Mouse (Mus musculus) adrenal gland, postnatal 14 days (tissue): ENCODE data around the gene Gna14. TPM values are rescaled to one million over a fixed set of nuclear protein-coding genes. Genes with fewer than 3 reads are reported as not detected.
A peak's percentile ranks its signal among the peaks of the same experiment; 100 is the strongest.

Experiments
- DNase-seq: peaks from one replicate; pipeline ENCODE4 v3.0.0; 2021; ENCODE audit warnings: mixed read lengths
- long read RNA-seq, 2 experiments: library from polyadenylated mRNA; stranded (forward); transcript quantifications; one replicate each; pipeline ENCODE4 v2.0.0; 2021
- total RNA-seq: library from RNA; stranded (reverse); gene quantifications from 2 replicates; pipeline ENCODE4 v1.2.3, GENCODE M21; 2021

The Gna14 gene
- total RNA-seq, result 49.5 and 50.5 TPM in 2 replicates
- long read RNA-seq, experiment 1, transcript Gna14-201 (7 exons, 3,290 nt), result major isoform, 46 of 55 reads
- long read RNA-seq, experiment 1, partial matches to known transcripts, result 8 of 55 reads
- long read RNA-seq, experiment 1, other reads (novel, unspliced or antisense), result 1 of 55 reads
- long read RNA-seq, experiment 2, transcript Gna14-201 (7 exons, 3,290 nt), result major isoform, 43 of 54 reads
- long read RNA-seq, experiment 2, partial matches to known transcripts, result 10 of 54 reads
- long read RNA-seq, experiment 2, other reads (novel, unspliced or antisense), result 0 of 54 reads

DNA sequence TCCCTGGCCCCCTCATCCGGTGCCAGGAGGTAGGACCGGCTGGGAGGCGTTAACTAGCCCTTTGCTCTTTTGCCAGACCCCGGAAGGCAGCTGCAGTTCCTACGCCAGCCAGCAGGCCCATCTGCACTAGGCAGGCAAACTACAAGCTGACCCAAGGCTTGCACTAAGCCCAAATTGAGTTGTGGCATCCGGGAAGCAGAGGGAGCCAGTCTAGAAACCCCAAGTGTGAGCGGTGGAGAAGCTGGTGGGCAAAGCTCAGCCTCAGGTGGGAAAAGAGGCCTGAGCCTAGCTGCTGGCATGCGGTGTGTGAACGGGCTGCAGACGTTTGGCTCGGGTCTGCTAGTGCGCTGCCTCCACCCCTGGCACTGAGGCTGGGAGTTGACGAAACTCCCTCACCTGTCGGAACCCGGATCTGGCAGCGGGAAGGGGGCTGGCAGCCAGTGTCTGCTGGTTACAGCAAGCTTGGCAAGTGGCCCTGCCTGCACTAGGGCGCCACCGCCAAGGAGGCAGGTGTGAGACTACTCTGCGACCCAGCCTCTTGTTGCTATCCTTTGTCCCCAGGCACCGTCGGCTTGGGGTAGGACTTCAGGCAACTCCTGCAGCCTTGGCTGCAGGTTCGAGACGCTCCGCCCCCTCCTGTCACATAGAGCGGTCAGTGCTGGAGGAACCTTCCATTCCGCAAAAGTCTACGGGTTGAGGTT is at the start of gene Gna14:
TSS of gene Gna14 (plus strand) at position 232 of the 701 bp plus-strand sequence.
- peak; percentile 88 for DNase-seq

DNA sequence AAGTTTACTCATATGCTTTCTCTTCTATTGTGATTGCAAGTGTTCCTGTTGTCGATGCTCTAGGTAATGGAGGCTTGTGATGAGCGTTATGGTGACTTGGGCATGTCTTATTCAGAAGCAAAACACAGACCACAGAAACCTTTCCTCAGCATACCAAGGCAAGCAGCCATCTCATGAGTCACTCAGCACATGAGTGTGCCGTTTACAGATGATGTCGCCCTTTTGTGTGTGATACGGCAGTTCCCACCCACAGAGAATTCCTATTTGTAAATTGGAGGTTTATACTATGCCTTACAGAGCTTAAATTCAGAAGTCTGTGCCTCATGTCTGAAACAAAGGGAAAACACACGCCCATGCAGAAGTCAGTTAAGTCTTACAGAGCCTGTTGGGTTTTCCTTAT is 49.0 kb upstream of the Gna14 start:
- peak; percentile 43 for DNase-seq

DNA sequence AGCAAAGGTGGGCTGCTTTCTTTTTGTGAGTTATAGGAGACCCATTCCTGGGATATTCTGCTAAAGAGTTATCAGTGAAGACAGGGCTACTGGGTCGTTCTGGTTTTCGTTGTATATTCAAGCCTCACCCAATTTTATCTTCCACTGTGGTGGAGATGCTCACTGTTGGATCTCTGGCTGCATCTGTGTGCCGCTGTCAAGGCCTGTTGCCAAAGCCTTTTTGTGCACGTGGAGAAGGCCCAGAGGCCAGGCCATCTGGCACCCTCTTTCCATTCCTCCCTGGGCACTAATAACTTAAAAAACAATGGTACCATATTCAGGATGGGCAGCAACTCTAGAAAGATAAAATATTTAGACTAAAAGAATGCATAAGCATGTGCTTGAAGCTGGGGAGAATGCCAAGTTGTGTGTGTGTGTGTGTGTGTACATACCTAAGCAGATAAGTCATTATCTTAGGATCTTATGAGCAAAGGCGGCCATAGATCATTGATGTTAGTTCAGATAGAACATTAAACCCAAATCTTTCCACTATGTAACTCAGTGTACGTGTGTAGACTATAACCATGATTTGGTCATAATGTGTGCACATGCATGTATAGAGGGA is 45.3 kb upstream of the Gna14 start:
- DNase-seq, result no peak

DNA sequence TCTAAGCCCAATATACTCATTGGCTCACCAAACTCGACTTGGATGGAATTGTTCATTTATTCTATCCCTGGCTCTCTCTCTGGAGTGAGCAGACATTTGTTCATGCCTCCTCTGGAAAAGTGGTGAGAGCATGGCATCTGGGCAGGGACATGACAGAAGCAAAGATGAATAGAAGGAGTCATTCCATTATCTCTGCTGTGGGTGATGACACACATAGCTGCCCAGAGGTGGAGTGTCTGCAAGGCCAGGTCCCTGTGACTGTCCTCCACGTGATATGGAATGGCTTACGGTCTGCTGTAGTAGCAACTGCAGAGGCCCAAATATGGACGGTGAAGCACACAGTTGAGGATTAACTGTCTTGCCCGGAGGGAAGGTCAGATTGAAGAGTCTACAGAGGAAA is 41.2 kb upstream of the Gna14 start:
- peak; percentile 54 for DNase-seq

DNA sequence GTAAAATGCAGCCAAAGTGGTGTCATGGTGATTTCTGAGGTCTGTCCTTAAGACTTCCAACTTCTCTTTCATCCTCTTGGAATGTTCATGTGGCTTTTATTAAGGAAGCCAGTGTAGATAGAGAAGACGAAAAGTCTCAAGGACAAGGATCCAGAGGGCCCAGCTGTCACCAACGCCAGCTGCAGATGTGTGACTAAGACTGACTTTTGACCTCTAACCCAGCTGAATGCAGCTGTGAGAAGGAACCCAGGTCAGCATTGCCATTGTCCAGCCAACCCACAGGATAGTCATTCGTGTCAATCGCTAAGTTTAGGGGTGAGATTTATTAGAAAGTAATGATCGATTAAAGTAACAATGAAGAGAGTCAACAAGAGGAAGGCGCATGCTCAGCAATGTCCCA is 32.5 kb upstream of the Gna14 start:
- no peak for DNase-seq

DNA sequence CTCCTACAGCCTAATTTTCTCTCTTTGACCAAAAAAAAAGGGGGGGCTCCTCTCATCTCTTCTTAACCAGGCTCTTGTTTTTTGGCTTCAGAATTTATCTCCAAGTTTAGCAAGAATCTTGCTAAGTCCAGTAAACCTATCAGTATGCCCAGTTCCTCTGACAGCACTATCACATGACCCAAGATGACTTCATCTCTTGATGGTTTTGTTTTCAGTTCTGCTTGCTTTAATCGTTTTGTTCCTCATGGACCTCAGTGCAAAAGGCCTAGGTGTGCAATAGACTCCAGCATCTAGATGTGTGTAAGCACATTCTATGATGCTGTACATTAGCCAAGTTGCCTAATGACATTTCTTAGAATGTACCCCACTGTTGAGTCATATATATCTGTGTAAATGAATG is 27.8 kb upstream of the Gna14 start:
- DNase-seq, result no peak

DNA sequence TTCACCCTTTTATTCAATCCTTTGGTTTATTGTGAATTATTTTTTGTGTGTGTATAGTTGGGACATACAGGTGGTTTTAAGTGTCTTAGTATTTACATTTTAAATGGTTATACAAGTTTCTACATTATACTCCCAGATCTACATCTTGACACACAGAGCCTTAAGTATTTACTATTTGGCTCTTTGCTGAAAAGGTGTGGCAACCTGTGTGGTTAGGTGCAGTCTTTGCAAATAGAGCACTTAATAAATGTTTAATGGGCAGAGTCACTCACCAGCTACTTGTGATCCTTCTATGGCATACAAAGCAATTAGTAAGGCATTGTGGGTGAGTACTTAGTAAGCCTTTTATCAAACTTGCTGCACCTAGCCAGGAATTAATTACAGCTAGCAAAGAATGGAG is 24.3 kb upstream of the Gna14 start:
- DNase-seq, result no peak

DNA sequence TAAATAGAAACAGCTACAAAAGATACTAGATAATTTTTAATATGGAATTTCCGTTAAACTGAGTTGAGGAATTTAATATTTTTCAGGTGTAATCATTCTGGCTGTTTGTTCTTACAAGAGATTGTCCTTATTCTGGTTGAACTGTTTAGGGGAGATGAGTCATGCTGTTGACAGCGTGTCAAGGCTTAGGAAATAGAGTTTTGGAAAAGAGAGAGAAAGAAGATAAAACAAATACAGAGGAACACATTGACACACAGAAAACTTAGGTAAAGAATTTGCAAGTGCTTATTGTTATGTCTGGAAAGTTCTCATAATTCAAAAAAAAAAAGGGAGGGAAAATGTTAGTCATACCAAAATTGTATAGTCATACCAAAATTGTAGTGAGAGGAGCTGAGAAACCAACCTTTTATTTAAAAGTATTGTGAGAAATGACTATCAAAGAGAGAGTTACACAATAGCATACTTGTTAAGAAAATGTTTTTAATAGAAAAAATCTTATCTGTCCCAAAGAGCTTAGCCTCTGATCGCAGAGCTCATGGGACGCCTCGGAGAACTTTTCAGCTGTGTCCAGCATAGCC is 17.4 kb upstream of the Gna14 start:
- DNase-seq, result no peak

DNA sequence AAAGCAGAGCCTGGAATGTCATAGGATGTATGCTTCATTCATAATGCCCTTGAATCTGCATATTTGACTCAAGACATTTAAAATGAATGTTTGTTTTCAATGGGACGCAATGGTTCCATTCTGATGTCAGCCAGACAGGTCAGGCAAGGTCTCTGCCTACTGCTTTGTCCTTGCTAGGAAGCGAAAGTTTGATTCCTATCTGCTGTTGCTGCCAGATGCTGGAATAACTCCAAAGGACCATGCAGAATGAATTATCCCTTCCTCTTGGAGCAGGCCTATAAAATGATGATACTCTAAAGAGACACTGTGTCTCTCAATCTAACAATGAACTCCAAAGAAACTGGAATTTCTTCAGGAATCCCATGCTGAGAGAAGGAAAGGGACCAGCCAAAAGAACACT is 10.0 kb upstream of the Gna14 start:
- DNase-seq, result peak; percentile 68

DNA sequence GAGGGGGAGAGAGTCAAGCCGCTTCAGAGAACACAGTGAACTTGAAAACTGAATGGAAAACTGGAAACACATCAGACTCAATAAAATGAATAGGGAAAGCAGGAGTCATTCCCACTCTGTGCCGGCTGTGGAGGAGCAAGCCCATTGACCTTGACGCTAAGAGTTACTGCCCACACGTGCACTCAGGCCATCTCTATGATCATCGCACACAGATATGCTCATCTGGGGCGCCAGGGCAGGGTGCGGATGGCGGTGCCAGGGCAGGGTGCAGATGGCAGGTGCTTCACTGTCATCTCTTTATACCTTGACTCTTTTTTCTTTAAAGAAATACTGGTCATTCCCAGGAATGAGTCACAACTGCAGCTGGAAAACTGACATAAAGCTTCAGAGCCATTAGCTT is 4.2 kb upstream of the Gna14 start:
- peak; percentile 29 for DNase-seq

DNA sequence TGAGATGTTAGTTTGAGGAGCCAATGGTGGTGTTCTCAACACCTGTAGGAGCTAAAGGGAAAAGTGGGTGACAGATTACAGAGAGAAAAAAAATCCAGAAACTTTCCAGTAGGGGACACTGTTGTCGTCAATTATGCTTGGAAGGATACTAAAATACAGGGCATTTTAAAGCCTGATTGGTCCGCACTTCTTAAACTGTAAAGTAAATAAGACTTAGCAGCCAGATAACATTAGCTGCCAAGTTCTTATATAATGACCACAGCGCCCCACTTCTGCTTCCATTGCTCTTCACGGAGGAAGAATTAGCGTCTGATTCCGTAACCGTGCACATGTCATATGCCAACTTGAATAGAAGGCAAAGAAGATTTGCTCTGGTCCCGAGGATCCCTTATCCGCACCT is 683 bp upstream of the Gna14 start:
- DNase-seq, result no peak

DNA sequence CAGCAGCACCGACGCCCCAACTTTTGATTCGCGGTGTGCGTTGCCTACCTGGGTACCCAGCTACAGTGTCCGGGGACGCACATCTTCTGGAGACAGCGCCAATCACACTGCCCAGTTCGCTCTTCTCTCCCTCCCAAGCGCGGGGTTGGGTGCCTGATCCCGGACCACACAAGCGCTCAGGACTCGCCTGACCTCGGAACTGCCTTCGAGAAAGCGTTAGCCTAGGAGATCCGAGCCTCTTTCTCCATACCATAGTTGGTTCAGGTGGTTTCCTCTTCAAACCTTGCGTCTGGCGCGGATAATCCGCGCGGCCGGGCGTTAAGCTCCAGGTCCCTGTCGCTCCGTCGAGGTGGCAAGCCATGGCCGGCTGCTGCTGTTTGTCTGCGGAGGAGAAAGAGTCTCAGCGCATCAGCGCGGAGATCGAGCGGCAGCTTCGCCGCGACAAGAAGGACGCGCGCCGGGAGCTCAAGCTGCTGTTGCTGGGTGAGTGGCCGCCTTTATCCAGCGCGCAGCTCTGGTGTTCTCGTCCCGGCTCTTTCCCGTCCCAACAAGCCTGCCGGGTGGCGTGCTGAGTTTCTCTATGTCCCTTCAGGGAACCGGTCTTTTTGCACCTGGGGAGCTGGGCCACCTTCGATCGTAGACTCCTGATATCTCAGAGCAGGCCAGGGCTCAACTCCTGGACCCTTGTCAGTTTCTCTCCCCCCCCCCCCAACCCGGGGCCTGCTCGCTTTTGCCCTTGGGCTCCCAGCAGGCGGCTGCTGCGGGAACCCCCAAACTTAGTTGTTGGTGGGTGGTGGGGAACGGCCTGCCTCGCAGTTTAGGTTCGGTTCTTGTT is 990 bp downstream of the Gna14 start:
- peak; percentile 56 for DNase-seq

DNA sequence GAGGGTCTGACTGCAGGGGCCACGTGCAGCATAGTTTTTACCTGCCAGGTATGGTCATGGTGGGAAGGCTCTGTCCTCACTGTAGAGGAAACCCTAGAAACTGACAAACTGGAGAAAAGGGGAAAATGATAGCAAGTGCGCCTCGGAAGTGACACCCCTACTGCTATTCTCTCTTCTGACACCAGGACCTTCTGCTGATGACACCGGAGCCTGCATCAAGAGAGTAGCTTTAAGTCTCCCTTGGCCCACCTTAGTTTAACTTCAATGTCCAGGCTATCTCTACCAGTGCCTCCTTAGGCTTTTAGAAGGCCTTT is 1.6 kb downstream of the Gna14 start:
- DNase-seq, result no peak

DNA sequence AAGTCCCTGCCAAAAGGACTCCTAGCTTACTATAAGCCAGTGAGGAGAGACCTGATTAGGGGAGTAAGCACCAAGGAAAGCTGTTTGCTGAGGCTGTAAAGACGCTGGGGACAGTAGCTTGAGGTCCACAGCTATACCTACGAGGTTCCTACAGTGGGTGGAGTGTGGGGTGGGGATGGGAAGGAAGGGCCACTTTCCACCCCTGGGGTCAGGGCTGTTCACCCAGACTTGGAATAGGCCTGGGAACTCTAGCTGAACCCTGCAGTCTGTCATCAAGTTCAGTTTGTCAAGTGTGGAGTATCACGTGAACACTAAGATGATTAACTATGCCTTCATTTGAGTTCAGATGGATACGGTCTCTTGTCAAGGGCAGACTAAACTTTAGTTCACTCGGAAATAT is 2.3 kb downstream of the Gna14 start:
- DNase-seq, result no peak

DNA sequence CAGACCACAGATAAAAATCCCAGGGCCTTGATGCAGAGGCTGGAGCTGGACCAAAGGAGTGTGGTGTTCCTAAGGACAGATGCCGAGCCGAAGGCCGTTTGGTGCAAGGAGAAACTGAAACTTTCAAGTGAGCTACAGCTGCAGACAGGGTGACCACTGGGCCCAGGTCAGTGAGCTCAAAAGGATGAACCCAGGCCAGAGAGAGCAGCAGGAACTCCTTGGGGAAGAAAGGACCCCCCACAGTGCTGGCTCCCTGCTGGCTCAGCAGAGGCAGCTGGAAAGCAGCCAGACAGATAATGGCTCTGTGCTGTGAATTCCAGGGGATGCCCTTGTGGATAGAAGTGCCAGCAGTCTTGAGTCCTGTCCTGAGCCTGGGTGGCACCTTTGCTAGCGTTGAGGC is 3.7 kb downstream of the Gna14 start:
- peak; percentile 74 for DNase-seq

DNA sequence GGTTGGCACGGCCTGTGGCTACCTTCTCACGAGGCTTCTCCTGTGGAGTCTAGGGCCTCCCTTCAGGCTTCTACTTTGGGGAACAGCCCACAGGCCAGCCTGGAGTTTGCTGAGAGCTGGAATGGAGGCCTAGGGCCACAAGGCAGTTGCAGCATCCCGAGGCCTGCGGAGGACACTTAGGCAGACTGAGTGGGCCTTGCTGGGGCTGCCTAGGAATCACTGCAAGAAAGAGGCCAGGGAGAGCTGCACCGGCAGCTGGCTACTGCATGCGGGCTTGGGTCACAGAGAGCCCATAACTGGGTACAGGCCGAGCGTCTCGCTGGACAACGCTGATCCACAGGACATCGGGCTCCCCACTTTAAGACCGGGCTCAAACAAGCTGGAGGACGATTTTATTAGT is 4.3 kb downstream of the Gna14 start:
- no peak for DNase-seq

DNA sequence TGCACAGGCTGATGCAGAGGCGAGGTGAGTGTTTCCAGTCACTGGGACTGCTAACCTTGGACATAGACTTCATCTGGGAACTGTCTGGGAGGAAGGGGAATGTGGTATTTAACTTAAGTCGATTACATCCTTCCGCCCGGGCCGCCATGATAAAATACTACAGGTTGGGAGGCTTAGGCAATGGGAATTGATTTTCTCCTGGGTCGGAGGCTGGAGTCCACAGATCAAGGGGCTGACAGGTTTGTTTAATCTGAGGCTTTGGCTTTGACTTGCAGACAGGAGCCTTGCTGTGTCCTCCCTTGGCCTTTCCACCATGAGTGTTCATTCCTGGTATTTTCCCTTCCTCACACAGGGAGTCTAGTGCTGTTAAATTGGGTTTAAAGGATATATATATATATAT is 5.8 kb downstream of the Gna14 start:
- no peak for DNase-seq

DNA sequence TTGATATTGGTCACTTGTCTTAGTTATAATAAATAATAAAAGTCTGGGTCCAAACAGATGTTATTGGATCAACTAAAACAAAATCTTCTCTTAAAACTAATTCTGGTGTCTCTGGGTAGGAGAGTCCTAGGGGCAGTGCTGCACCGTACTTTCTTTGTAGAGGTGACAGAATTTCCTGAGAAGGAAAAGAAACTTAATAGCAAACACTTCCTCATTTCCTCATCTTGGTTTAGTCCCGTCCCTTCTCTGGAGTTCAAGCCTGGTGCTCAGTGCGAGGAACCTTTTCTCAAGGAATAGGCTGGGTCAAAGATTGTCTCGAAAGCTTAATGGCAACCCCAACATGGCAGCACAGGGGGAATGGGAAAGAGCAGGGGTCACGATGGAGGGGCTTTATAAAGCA is 7.8 kb downstream of the Gna14 start:
- DNase-seq, result no peak

DNA sequence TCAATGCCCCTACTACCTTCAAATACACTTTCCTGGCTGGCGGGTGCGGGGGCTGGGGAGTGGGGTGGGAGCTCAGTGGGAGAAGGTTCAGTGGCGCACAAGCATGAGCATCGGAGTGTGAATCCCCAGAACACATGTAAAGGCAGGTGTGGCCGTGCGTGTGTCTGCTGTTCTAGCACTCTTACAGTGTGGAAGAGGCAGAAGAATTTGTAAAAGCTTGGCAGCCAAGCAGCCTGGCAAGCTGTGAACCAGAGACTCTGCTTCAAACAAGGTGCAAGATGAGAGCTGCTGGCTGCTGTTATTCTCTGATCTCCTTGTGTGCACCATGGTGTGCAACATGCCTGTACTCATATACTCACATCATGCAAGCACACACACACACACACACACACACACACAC is 11.1 kb downstream of the Gna14 start:
- DNase-seq, result no peak

DNA sequence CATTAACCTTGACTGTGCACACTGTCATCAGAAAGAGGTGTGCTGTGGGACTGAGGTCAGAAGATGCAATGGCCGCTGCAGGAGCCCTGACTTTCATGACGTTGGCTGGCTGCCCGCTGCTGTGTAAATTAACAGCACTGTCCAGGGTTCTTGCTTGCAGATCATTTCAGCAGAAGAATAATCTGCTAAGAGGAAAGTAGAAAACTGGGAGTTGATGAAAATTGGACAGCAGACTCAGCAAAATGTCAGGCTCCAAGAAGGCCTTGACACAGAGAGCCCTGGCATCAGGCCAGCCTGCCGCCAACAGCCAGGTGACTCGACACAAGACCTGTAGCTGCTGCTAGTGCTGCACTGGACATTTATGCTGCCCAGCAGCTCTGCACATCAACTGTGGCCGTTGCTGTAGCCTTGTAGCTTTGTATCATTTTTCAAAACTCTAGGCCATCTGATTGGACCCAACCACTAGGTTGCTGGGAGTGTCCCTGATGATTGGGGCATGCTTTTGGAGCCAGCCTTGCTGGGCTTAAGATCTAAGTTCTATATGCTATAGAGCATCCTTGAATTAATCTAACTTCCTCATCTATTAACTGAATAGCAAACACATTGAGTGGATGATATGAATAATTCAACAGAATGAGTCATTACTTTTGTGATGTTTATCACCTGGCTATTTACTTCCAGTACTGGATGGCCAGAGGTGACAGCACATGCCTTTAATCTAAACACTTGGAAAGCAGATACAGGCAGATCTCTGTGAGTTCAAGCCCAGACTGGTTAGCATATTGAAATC is 12.5 kb downstream of the Gna14 start:
- peak; percentile 83 for DNase-seq

DNA sequence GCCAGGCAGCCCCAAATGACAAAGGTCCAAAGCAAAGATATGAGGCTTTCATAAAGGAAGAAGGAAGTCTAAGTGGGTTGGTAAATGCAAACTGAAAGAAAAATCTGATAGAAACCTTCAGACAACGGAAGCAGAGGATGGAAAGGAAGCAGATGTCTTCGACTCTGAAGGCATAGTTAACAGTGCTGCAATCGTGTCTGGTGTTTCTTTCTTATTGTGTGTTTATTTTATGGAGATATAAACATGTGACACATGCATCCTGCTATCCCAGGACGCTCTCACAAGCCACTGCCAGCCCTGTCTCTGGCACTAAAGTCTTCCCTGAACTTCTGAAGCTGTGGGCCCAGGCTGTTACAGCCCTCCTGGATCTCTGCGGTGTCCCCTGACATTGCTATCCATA is 13.2 kb downstream of the Gna14 start:
- no peak for DNase-seq

DNA sequence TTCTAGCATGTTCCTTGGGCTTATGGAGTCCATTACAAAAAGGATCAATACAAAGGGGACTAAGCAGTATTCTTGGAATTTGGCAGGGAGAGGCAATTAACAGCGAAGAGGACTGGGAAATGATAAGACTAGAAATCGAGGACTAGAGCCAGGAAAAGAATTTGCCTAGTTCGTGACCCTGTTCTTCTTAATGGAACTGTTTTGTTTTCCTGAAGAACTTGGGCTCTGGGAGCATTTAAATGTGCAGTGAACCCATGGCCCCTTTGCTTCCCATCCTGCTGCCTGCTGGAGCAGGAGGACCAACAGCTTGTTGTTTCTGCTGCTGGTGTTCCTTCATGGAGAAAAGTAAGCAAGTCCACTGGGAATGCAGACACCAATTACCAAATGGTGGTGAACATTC is 15.3 kb downstream of the Gna14 start:
- DNase-seq, result no peak
